Mouse (Mus musculus): ENCODE measurements around the gene Lrsam1.

Gene Lrsam1

GRCm38 (mm10) chr2:32966689-32967631 is 5.5 kb upstream of the Lrsam1 start:
- DNase-seq (ENCODE audit: low read depth, low spot score): peak; percentile 85

- no peak for DNase-seq (ENCODE audit: low read depth, low spot score)
Observed at GRCm38 (mm10) chr2:32966184-32966688, 4.8 kb upstream of the Lrsam1 start.

GRCm38 (mm10) chr2:32965511-32966183 is 4.2 kb upstream of the Lrsam1 start:
- DNase-seq (ENCODE audit: low read depth, low spot score): no peak

GRCm38 (mm10) chr2:32964659-32965457 is 3.4 kb upstream of the Lrsam1 start:
- DNase-seq (ENCODE audit: low read depth, low spot score): no peak

GRCm38 (mm10) chr2:32963981-32964380 is 2.6 kb upstream of the Lrsam1 start:
- DNase-seq (ENCODE audit: low read depth, low spot score): no peak

- DNase-seq (ENCODE audit: low read depth, low spot score): no peak
Observed at GRCm38 (mm10) chr2:32963544-32963943, 2.1 kb upstream of the Lrsam1 start.

- DNase-seq (ENCODE audit: low read depth, low spot score): no peak
Observed at GRCm38 (mm10) chr2:32962875-32963220, 1.4 kb upstream of the Lrsam1 start.

GRCm38 (mm10) chr2:32962062-32962874 is 854 bp upstream of the Lrsam1 start:
- DNase-seq (ENCODE audit: low read depth, low spot score): no peak

GRCm38 (mm10) chr2:32960273-32960672 is 1.1 kb downstream of the Lrsam1 start:
- no peak for DNase-seq (ENCODE audit: low read depth, low spot score)

- DNase-seq (ENCODE audit: low read depth, low spot score): no peak
Observed at GRCm38 (mm10) chr2:32957344-32957743, 4.1 kb downstream of the Lrsam1 start.

- DNase-seq (ENCODE audit: low read depth, low spot score): no peak
Observed at GRCm38 (mm10) chr2:32954581-32954980, 6.8 kb downstream of the Lrsam1 start.

GRCm38 (mm10) chr2:32947454-32947853 is 14.0 kb downstream of the Lrsam1 start:
- DNase-seq (ENCODE audit: low read depth, low spot score): no peak

- no peak for DNase-seq (ENCODE audit: low read depth, low spot score)
Observed at GRCm38 (mm10) chr2:32940483-32940882, 20.9 kb downstream of the Lrsam1 start.

- peak; percentile 49 for DNase-seq (ENCODE audit: low read depth, low spot score)
Observed at GRCm38 (mm10) chr2:32939418-32939817, 22.0 kb downstream of the Lrsam1 start.

- no peak for DNase-seq (ENCODE audit: low read depth, low spot score)
Observed at GRCm38 (mm10) chr2:32938741-32939140, 22.7 kb downstream of the Lrsam1 start.

- no peak for DNase-seq (ENCODE audit: low read depth, low spot score)
Observed at GRCm38 (mm10) chr2:32931730-32932129, 29.7 kb downstream of the Lrsam1 start.

GRCm38 (mm10) chr2:32928947-32929829 is 32.2 kb downstream of the Lrsam1 start:
- DNase-seq (ENCODE audit: low read depth, low spot score): no peak

GRCm38 (mm10) chr2:32928235-32928946 is 33.0 kb downstream of the Lrsam1 start:
- peak; percentile 74 for DNase-seq (ENCODE audit: low read depth, low spot score)

- DNase-seq (ENCODE audit: low read depth, low spot score): no peak
Observed at GRCm38 (mm10) chr2:32927624-32928234, 33.7 kb downstream of the Lrsam1 start.

All from forelimb bud, embryonic 11.5 days (tissue).